Mouse (Mus musculus): Measurements from ENCODE around the gene Fam217b. TPM values are rescaled to one million over a fixed set of nuclear protein-coding genes. Genes with fewer than 3 reads are reported as not detected.

The Fam217b gene
- polyA plus RNA-seq, 1 experiment from 2014 or later: 6.6 TPM

GRCm38 (mm10) chr2:178416427-178416826 lies 2.1 kb downstream of the Fam217b start:
- H3K27me3 ChIP-seq (ENCODE audit: control insufficient read depth, insufficient read depth, low read length): 0 out of 2 replicates have a peak, but pooled peaks cover 2% of the 10 kb centered on the region
- 27% methylated on average over 13 of the region's 13 CpGs for WGBS
- no peak for ATAC-seq (replicated peaks; ENCODE audit: extremely low read depth, insufficient read depth, low FRiP score)
- peak overlapping the region; percentile 43; the same call in 1 of the 2 replicates for H3K9ac ChIP-seq (ENCODE audit: low read length)
- peaks cover 7% of the 10 kb centered on the region for H3K9me3 ChIP-seq (replicated peaks; ENCODE audit: control insufficient read depth, low read length)
- no peak overlapping the region; the same call in 1 of the 2 replicates for H3K27ac ChIP-seq (ENCODE audit: low read length)
- peak overlapping the region; percentile 30 for H3K4me2 ChIP-seq (ENCODE audit: low read depth, low read length)
- peaks cover 19% of the 10 kb centered on the region for H3K36me3 ChIP-seq (ENCODE audit: control insufficient read depth, insufficient read depth)
- H3K4me3 ChIP-seq (ENCODE audit: low read length): peak overlapping the region; percentile 20; the same call in 1 of the 2 replicates
- H3K4me1 ChIP-seq (ENCODE audit: control insufficient read depth, insufficient read depth, low read length): peaks cover 34% of the 10 kb centered on the region

GRCm38 (mm10) chr2:178416970-178417369 lies 2.6 kb downstream of the Fam217b start:
- WGBS: 61% methylated on average over 4 of the region's 4 CpGs
- Histone ChIP-seq H3K4me1 (ENCODE audit: control insufficient read depth, insufficient read depth, low read length) (peaks cover 38% of the 10 kb centered on the region), H3K4me3 (ENCODE audit: low read length) (no peak overlapping the region), H3K27me3 (ENCODE audit: control insufficient read depth, insufficient read depth, low read length) (0 out of 2 replicates have a peak, but pooled peaks cover 2% of the 10 kb centered on the region), H3K9me3 (replicated peaks; ENCODE audit: control insufficient read depth, low read length) (peaks cover 7% of the 10 kb centered on the region), H3K4me2 (ENCODE audit: low read depth, low read length) (peak overlapping the region; percentile 30; the same call in 1 of the 2 replicates), H3K36me3 (ENCODE audit: control insufficient read depth, insufficient read depth) (peaks cover 19% of the 10 kb centered on the region), H3K27ac (ENCODE audit: low read length) (no peak overlapping the region), H3K9ac (ENCODE audit: low read length) (no peak overlapping the region)
- no peak for ATAC-seq (replicated peaks; ENCODE audit: extremely low read depth, insufficient read depth, low FRiP score)

- H3K9me3 ChIP-seq (replicated peaks; ENCODE audit: control insufficient read depth, low read length): peaks cover 7% of the 10 kb centered on the region
- ATAC-seq (replicated peaks; ENCODE audit: extremely low read depth, insufficient read depth, low FRiP score): no peak
- no peak overlapping the region for H3K27ac ChIP-seq (ENCODE audit: low read length)
- H3K9ac ChIP-seq (ENCODE audit: low read length): no peak overlapping the region; the same call in 1 of the 2 replicates
- H3K36me3 ChIP-seq (ENCODE audit: control insufficient read depth, insufficient read depth): peaks cover 19% of the 10 kb centered on the region
- H3K4me3 ChIP-seq (ENCODE audit: low read length): no peak overlapping the region
- no peak overlapping the region for H3K4me2 ChIP-seq (ENCODE audit: low read depth, low read length)
- 60% methylated on average over 9 of the region's 9 CpGs for WGBS
- no peaks in the 10 kb centered on the region for H3K27me3 ChIP-seq (ENCODE audit: control insufficient read depth, insufficient read depth, low read length)
- H3K4me1 ChIP-seq (ENCODE audit: control insufficient read depth, insufficient read depth, low read length): peaks cover 32% of the 10 kb centered on the region
Observed at GRCm38 (mm10) chr2:178420576-178420975, 6.3 kb downstream of the Fam217b start.

- Histone ChIP-seq H3K9ac (ENCODE audit: low read length) (peak overlapping the region; percentile 18), H3K27ac (ENCODE audit: low read length) (peak overlapping the region; percentile 80), H3K4me1 (ENCODE audit: control insufficient read depth, insufficient read depth, low read length) (peaks cover 29% of the 10 kb centered on the region), H3K4me3 (ENCODE audit: low read length) (no peak overlapping the region), H3K9me3 (replicated peaks; ENCODE audit: control insufficient read depth, low read length) (peaks cover 7% of the 10 kb centered on the region), H3K27me3 (ENCODE audit: control insufficient read depth, insufficient read depth, low read length) (no peaks in the 10 kb centered on the region), H3K4me2 (ENCODE audit: low read depth, low read length) (peak overlapping the region; percentile 32), H3K36me3 (ENCODE audit: control insufficient read depth, insufficient read depth) (peaks cover 19% of the 10 kb centered on the region)
- 0 out of 2 replicates have a peak, but pooled peaks have one; percentile 25 for ATAC-seq (replicated peaks; ENCODE audit: extremely low read depth, insufficient read depth, low FRiP score)
- 32% methylated on average over 5 of the region's 6 CpGs for WGBS
Observed at GRCm38 (mm10) chr2:178421603-178422002, 7.3 kb downstream of the Fam217b start.

GRCm38 (mm10) chr2:178422186-178422585 lies 7.9 kb downstream of the Fam217b start:
- H3K9ac ChIP-seq (ENCODE audit: low read length): peak overlapping the region; percentile 18; the same call in 1 of the 2 replicates
- ATAC-seq (replicated peaks; ENCODE audit: extremely low read depth, insufficient read depth, low FRiP score): no peak; the same call in 1 of the 2 replicates
- no peak overlapping the region for H3K4me3 ChIP-seq (ENCODE audit: low read length)
- H3K27ac ChIP-seq (ENCODE audit: low read length): peak overlapping the region; percentile 80
- peaks cover 19% of the 10 kb centered on the region for H3K36me3 ChIP-seq (ENCODE audit: control insufficient read depth, insufficient read depth)
- peaks cover 23% of the 10 kb centered on the region for H3K4me1 ChIP-seq (ENCODE audit: control insufficient read depth, insufficient read depth, low read length)
- WGBS: 18% methylated on average over 2 of the region's 3 CpGs
- no peaks in the 10 kb centered on the region for H3K27me3 ChIP-seq (ENCODE audit: control insufficient read depth, insufficient read depth, low read length)
- H3K4me2 ChIP-seq (ENCODE audit: low read depth, low read length): peak overlapping the region; percentile 33
- peaks cover 7% of the 10 kb centered on the region for H3K9me3 ChIP-seq (replicated peaks; ENCODE audit: control insufficient read depth, low read length)

- Histone ChIP-seq H3K9ac (ENCODE audit: low read length) (no peak overlapping the region), H3K9me3 (replicated peaks; ENCODE audit: control insufficient read depth, low read length) (0 out of 2 replicates have a peak, but pooled peaks cover 2% of the 10 kb centered on the region), H3K36me3 (ENCODE audit: control insufficient read depth, insufficient read depth) (peaks cover 14% of the 10 kb centered on the region), H3K4me2 (ENCODE audit: low read depth, low read length) (no peak overlapping the region), H3K4me3 (ENCODE audit: low read length) (no peak overlapping the region), H3K4me1 (ENCODE audit: control insufficient read depth, insufficient read depth, low read length) (peaks cover 23% of the 10 kb centered on the region), H3K27me3 (ENCODE audit: control insufficient read depth, insufficient read depth, low read length) (no peaks in the 10 kb centered on the region), H3K27ac (ENCODE audit: low read length) (no peak overlapping the region)
- WGBS: 53% methylated on average over 5 of the region's 5 CpGs
- ATAC-seq (replicated peaks; ENCODE audit: extremely low read depth, insufficient read depth, low FRiP score): no peak
Observed at GRCm38 (mm10) chr2:178423223-178423622, 8.9 kb downstream of the Fam217b start.

- Histone ChIP-seq H3K27ac (ENCODE audit: low read length) (no peak overlapping the region), H3K27me3 (ENCODE audit: control insufficient read depth, insufficient read depth, low read length) (0 out of 2 replicates have a peak, but pooled peaks cover 2% of the 10 kb centered on the region), H3K4me1 (ENCODE audit: control insufficient read depth, insufficient read depth, low read length) (peaks cover 16% of the 10 kb centered on the region), H3K4me3 (ENCODE audit: low read length) (no peak overlapping the region), H3K4me2 (ENCODE audit: low read depth, low read length) (no peak overlapping the region), H3K9ac (ENCODE audit: low read length) (no peak overlapping the region), H3K36me3 (ENCODE audit: control insufficient read depth, insufficient read depth) (no peaks in the 10 kb centered on the region), H3K9me3 (replicated peaks; ENCODE audit: control insufficient read depth, low read length) (no peaks in the 10 kb centered on the region)
- 35% methylated on average over 4 of the region's 4 CpGs for WGBS
- no peak for ATAC-seq (replicated peaks; ENCODE audit: extremely low read depth, insufficient read depth, low FRiP score)
Observed at GRCm38 (mm10) chr2:178426229-178426628, 11.9 kb downstream of the Fam217b start.

- H3K4me2 ChIP-seq (ENCODE audit: low read depth, low read length): no peak overlapping the region
- no peak overlapping the region for H3K4me3 ChIP-seq (ENCODE audit: low read length)
- no peaks in the 10 kb centered on the region for H3K9me3 ChIP-seq (replicated peaks; ENCODE audit: control insufficient read depth, low read length)
- no peak overlapping the region for H3K27ac ChIP-seq (ENCODE audit: low read length)
- no peaks in the 10 kb centered on the region for H3K36me3 ChIP-seq (ENCODE audit: control insufficient read depth, insufficient read depth)
- WGBS: 73% methylated on average over 5 of the region's 5 CpGs
- no peak for ATAC-seq (replicated peaks; ENCODE audit: extremely low read depth, insufficient read depth, low FRiP score)
- H3K9ac ChIP-seq (ENCODE audit: low read length): no peak overlapping the region
- 0 out of 2 replicates have a peak, but pooled peaks cover 2% of the 10 kb centered on the region for H3K27me3 ChIP-seq (ENCODE audit: control insufficient read depth, insufficient read depth, low read length)
- peaks cover 7% of the 10 kb centered on the region for H3K4me1 ChIP-seq (ENCODE audit: control insufficient read depth, insufficient read depth, low read length)
Observed at GRCm38 (mm10) chr2:178427181-178427580, 12.9 kb downstream of the Fam217b start.

GRCm38 (mm10) chr2:178428183-178428582 lies 13.9 kb downstream of the Fam217b start:
- 69% methylated on average over 9 of the region's 9 CpGs for WGBS
- no peaks in the 10 kb centered on the region for H3K9me3 ChIP-seq (replicated peaks; ENCODE audit: control insufficient read depth, low read length)
- H3K27ac ChIP-seq (ENCODE audit: low read length): no peak overlapping the region

More at GRCm38 (mm10) chr2:178428183-178428582, 13.9 kb downstream of the Fam217b start:
- ATAC-seq (replicated peaks; ENCODE audit: extremely low read depth, insufficient read depth, low FRiP score): no peak
- Histone ChIP-seq H3K4me1 (ENCODE audit: control insufficient read depth, insufficient read depth, low read length) (no peaks in the 10 kb centered on the region; the same call in 1 of the 2 replicates), H3K4me3 (ENCODE audit: low read length) (no peak overlapping the region), H3K36me3 (ENCODE audit: control insufficient read depth, insufficient read depth) (no peaks in the 10 kb centered on the region), H3K9ac (ENCODE audit: low read length) (no peak overlapping the region), H3K27me3 (ENCODE audit: control insufficient read depth, insufficient read depth, low read length) (0 out of 2 replicates have a peak, but pooled peaks cover 2% of the 10 kb centered on the region), H3K4me2 (ENCODE audit: low read depth, low read length) (no peak overlapping the region)
